Mouse (Mus musculus) lung, postnatal 0 days (tissue): ENCODE data around the gene Ndel1.

ENCODE experiments used
- CTCF ChIP-seq: IDR thresholded peaks from 2 replicates; pipeline ENCODE4 v1.5.1; 2016; ENCODE audit warnings: antibody characterized with exemption, mild to moderate bottlenecking
- EP300 ChIP-seq: IDR thresholded peaks from 2 replicates; pipeline ENCODE4 v1.6.1; 2016; ENCODE audit warnings: antibody characterized with exemption, mild to moderate bottlenecking, control low read depth

DNA sequence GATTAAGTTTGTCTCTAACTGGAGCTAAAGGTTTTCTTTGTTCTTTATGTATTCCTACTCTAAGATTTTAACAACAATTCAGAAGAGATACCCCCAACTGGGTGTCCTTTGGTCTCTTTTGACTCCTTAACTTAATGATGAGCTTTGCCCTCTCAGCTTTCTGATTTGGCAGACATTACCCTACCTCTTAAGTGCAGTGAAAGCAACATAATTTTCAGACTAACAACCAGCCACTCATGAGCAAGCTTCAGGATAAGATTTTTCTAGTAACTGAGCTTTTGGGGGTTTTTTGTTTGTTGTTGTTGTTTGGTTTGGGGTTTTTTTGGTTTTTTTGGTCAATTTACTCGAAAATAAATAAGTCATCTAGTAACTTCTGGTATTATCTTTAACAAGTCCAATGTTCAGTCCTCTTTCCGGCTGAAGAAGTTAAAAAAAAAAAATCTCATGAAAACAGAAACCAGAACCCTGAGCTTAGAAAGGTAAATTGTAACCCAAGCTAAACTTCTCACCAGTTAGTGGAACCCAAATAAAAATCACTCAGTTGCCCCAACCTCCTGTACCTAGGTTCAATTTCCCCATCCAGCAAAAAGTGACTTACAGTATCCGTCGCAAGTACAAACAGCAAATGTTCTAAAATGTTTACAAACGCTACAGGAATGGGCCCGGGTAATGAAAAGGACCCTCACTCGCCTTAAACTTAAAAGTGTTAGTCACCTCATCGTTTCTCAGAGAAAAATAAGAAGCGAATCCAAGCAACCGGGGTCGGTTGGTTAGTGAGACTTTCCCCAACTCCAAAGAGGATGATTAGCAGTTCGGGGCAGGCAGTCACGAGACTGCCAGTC, 19.8 kb downstream of the Ndel1 start:
- no peak for TF ChIP-seq CTCF
- no peak for TF ChIP-seq EP300
